Mouse (Mus musculus): ENCODE measurements around the gene Uqcc2. TPM values are rescaled to one million over a fixed set of nuclear protein-coding genes. Genes with fewer than 3 reads are reported as not detected.

The Uqcc2 gene
- total RNA-seq, 2 experiments from 2014 or later, result 256 to 274 TPM

DNA sequence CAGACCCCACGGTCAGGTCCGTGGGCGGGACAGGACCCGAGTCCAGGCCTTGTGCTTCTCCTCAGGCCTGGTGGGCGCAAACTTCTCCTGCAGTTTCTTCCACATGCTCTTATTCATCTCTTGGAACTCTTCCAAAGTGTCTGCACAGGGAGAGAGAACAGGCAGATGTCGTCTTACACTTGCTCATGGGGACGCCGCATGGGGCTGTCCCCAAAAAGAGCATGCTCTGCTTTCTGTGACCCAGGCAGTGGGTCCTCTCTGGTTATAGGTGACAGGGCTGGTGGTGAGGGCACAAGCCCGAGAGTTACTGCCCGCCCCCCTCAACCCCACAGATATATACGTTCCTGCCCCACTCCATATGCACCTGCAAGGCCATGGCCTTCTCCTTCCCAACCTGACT is 11.0 kb downstream of the Uqcc2 start:
- no peak for DNase-seq

DNA sequence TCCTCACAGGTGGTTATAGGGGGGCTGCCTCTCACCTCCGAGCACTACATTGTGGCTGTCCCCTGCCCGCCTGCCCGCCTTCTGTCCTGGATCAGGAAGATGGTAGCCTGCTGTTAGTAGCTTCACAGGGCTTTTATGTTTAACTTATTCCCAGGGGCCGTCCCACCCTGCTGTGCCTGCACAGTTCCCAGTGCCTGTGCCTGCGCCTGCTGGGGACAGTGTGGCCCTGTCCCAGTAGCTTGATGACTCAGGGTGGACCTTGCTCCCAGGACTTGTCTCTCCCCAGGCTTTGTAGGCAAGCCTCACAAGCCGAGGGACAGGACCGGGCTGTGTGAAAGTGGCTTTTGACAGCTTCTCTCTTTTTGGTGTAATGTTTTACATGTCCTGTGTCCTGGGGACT is 11.9 kb downstream of the Uqcc2 start:
- no peak for DNase-seq

DNA sequence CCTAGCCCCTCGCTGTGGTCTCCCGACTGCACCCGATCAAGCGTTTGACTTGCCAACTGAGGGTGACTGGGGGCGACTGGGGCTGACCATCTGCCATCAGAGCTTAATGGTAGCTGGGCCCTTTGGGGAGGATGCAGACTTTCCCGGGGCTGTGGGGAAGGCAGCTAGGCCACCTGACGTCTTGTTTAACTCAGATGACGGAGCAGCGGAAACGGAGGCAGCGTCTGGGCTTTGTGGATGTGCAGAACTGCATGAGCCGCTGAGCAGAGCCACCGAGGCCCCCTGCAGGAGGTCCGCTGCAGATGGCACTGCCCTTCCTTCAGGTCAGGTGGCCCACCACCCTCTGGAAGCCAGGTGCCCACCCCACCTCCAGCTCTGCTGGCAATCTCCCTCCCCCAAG is 12.4 kb downstream of the Uqcc2 start:
- no peak for DNase-seq

DNA sequence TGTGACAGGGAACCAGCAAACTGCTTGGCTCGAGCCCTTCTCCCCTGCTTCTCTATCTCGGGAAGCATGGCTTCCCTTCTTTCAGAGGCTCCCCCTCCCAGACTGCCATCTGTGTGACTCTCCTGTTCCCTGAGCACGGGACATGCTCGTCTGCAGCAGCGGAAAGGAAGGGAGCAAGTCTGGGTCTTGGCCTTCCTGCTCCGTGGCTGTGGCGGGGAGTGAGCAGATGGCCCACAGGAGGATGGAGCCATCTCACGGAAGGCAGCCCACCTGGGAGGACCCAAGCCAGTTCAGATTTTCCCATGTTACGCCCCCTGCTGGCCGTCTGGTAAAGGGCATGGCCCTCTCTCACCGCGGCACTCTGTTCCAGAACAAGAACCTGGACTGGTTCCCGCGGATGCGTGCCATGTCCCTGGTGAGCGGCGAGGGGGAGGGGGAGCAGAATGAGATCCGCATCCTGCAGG is 13.1 kb downstream of the Uqcc2 start:
- peak; percentile 87 for DNase-seq

GRCm38 (mm10) chr17:27119954-27120353 is 13.8 kb downstream of the Uqcc2 start:
- peak; percentile 31 for DNase-seq

DNA sequence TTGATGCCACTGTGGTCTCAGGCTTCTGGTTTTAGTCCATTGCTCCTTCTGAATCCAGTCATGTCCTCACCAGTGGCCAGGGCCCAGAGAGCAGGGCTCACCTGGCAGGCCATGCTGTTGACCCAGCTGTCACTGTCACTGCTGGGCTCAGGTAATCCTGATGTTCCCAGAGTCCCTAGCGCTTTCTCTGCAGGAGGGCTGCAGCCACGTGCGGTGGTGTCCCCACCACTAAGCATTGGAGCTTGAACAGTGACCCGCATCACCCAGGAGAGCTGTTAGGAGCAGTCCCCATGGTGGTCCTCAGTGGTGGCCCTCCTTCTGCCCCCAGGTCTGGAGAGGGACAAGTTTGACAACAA is 14.2 kb downstream of the Uqcc2 start:
- DNase-seq, result no peak

GRCm38 (mm10) chr17:27118676-27119539 is 14.8 kb downstream of the Uqcc2 start:
- peak; percentile 55 for DNase-seq

- DNase-seq, result no peak
Observed at GRCm38 (mm10) chr17:27110072-27110471, 23.6 kb downstream of the Uqcc2 start.

GRCm38 (mm10) chr17:27107936-27108335 is 25.8 kb downstream of the Uqcc2 start:
- DNase-seq, result no peak

DNA sequence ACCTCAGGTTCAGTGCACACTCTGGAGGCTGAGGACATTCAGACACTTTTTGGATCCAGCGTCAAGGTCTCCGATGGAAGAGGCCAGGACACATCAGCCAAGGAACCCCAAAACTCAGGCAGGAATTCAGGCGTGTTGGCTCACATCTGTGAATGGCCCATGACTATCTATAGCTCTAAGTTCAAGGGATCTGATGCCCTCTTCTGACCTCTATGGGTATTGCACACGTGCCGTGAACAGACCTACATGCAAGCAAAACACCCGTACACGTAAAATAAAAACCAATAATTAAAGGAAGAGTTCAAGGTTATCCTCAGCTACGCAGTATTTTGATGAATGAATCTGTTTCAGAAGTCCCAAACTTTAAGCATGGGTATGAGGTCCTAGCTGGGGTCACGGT is 27.0 kb downstream of the Uqcc2 start:
- peak; percentile 42 for DNase-seq

DNA sequence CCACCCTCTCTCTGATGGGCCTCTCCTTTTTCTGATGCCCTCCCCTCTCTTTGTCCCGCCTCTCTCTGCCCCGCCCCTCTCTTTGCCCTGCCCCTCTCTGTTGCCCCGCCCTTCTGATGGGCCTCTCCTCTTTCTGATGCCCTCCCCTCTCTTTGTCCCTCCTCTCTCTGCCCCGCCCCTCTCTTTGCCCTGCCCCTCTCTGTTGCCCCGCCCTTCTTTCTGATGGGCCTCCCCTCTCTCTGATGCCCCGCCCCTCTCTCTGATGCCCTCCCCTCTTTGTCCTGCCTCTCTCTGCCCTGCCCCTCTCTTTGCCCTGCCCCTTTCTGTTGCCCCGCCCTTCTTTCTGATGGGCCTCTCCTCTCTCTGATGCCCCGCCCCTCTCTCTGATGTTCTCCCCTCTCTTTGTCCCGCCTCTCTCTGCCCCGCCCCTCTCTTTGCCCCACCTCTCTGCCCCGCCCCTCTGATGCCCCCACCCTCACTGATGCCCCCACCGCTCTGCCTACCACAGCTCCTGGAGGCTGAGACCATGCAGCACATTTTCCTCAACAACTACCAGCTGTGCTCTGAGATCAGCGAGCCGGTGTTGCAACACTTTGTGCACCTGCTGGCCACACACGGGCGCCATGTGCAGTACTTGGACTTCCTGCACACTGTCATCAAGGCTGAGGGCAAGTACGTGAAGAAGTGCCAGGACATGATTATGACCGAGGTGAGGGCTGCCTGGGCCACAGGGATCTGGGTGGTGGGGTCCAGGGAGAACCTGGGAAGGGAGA is 27.8 kb downstream of the Uqcc2 start:
- DNase-seq, result no peak

DNA sequence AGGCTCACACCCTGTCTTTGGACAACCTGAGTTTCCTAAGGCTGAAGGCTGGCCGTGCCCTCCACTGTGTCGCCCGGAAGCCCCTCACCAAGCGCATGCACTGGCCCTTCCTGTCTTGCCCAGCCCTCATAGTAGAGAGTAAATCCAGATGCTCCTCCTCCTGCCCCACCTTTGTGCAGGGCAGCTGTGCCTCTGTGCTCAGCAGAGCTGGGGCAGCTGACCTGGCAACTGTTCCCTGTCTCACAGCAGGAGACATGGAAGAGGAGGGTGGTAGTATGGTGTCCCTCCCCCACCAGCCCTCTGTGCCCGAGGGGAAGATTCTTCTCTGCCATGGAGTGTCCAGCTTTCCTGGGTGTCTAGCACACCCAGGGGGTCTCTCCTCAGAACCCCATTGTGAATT is 32.0 kb downstream of the Uqcc2 start:
- no peak for DNase-seq

DNA sequence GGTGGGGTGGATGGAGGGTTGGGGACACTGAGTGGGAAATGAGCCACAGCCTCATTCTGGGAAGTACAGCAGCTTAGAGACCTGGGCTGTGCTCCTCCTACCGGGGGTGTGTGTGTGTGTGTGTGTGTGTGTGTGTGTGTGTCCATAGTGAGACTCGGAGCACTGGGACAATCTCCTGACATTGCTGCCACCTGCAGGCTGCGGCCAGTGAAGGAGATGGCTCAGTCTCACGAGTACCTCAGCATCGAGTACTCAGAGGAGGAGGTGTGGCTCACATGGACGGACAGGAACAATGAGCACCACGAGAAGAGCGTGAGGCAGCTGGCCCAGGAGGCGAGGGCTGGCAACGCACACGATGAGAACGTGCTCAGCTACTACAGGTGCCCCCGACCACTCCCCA is 38.0 kb downstream of the Uqcc2 start:
- DNase-seq, result peak; percentile 56

- no peak for DNase-seq
Observed at GRCm38 (mm10) chr17:27090068-27090467, 43.6 kb downstream of the Uqcc2 start.

DNA sequence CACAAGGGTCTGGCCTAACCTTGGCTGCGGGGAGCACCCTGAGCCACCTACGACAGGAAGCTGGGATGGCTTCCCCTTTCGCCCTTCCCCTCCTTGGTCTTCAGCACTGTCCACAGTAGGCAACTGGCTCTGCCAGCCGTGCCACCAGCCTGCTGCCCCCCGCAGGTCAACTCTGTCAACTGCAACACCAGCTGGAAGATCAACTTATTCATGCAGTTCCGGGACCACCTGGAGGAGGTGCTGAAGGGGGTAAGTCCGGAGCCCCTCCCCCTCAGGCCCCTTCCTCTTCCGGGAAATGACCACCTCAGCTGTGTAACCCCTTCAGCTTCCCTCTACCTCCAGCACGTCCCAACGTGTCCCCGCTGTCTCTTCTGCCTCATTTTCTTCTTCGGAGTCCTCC is 46.3 kb downstream of the Uqcc2 start:
- peak; percentile 40 for DNase-seq

GRCm38 (mm10) chr17:27085676-27086075 is 48.0 kb downstream of the Uqcc2 start:
- DNase-seq, result peak; percentile 71

GRCm38 (mm10) chr17:27083601-27084000 is 50.1 kb downstream of the Uqcc2 start:
- DNase-seq, result no peak

GRCm38 (mm10) chr17:27082796-27083195 is 50.9 kb downstream of the Uqcc2 start:
- no peak for DNase-seq

- no peak for DNase-seq
Observed at GRCm38 (mm10) chr17:27081868-27082267, 51.8 kb downstream of the Uqcc2 start.

- DNase-seq, result no peak
Observed at GRCm38 (mm10) chr17:27078499-27078898, 55.2 kb downstream of the Uqcc2 start.

GRCm38 (mm10) chr17:27077920-27078319 is 55.8 kb downstream of the Uqcc2 start:
- DNase-seq, result no peak

- no peak for DNase-seq
Observed at GRCm38 (mm10) chr17:27077133-27077532, 56.6 kb downstream of the Uqcc2 start.

DNA sequence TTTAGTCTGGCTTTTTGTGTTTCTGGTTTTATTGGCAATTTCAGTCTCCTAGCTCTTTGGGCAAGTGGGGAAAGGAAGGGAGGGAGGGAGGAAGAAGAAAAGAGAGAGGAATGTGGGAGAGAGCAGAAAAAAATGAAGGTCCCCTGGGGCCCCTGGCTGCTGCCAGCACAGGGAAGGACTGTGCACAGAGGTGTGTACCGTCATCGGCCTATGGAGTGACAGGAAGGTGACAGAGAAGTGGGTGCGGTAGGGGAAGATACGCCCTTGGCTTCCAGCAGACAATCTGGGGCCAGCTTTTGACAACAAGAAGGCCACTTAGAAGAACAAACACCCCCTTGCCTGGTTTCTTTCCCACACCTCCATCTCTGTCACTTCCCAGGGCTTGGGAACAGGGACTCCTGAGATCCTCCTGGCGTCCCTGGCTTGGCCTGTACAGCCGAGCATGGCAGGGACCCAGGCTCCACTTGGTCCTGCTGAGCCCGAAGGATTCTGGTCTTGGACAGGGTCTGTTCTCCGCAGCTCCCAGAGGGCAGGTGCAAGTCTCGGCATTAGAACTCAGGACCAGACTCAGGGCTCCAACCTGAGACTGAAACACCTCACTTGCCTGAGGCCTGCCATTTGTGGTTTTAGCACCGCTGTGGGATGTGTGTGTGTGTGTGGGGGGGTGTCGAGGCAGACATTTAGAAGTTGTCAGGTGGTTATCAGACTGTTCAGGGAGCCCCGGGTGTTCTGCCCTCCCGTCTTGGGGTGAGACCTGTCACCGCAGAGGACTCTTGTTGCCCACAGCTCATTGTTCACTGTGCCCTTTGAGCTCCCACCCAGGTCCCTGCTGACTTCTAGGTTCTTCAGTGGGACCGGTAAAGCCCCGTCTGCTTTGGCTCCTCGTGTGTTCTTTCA is 58.6 kb downstream of the Uqcc2 start:
- no peak for DNase-seq
